Mouse (Mus musculus) spleen, postnatal 4 days (tissue): ENCODE results near the gene Ahnak2.

Experiments used
- DNase-seq, 2 experiments: peaks; one replicate each; pipeline ENCODE4 v3.0.0; 2022; ENCODE audit warnings: low spot score in 2 of 2

Gene Ahnak2

DNA sequence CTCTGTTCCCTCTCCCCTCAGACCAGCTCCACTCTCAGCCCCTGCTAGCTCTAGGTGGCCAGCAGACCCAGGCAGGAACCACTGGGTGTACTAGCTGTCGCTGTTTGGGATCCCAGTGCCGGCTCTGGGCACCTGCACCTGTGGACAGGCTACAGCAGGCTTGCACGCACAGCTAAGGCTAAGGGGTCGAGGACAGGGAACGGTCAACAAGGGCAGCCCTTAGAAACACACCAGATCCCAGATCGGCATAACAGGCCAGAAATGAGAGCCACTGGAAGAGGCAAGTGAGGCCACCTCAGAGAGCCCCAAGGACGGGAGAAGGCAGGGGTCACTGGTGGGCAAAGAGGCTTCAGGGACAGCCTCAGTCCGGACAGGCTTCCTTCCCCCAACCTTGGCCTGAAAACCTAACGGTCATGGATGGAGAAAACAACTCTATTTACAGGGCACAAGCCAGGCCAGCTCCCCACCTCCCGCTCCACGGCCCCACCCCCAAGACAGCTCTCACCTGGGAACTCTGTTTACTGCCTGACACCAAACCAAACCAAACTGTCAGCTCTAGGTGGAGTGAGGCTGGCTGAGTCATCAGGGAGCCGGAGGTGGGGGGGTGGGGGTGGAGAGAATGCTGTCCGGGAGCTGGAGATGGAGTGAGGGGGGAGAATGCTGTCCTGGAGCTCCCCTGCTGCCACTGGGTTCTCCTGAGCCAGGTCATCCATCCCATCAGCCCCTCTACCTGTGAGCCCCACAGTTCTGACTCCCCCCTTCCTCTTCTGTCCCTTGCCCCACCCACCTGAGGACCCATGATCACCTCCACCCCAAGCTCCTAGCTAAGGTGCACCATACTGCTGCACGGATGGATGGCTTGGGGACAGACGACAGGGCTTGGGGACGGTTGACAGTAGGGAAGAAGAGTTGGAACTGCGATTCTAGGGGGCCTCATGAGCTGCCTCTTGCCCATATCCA, 5.6 kb downstream of the Ahnak2 start:
- DNase-seq, result no peak

DNA sequence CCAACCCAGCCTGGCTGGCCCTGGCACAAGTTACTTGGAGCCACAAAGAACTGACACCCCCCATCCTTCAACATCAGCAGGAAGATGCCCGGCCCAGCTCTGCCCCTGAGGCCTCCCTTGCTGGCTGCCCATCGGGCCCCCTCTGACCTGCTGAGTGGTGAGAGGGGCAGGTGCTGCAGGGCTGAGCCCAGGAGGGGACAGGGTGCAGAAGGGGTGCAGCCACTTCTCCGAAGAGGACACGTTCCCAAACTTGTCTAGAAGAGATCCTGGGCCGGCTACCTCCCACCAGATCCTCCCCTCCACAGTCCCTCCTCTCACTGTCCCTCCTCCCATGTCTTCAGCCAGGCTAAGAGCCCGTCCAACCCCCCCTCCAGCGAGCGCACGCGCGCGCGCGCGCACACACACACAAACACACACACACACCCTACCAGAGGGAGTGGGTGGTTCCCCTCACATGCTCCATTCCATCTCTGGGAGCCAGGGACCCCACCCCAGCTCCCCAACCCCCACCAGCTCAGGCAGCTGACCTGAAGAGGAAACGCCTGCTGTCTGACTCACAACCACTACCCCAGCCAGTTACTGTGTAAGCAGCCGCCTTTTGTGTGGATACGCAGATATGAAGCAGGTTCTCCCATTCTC, 6.9 kb downstream of the Ahnak2 start:
- DNase-seq, result no peak

DNA sequence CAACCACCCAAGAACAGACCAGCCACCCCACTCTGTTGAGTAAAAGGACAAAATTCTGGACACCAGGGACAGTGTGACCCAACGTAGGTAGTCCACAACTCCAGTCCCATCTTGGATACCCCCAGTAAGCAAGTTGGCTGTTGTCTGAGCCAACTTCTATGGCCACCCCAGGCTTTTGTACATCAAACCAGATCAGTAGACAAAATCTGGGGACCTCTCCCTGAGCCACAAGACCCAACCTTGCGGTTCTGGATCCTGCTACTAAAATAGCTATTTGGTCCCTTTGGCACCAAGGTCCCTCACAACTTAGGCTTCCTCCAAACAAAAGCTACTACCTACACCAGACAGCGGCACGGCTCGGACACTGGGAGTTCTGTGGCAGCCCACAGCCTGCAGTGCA, 7.5 kb downstream of the Ahnak2 start:
- DNase-seq, result no peak

DNA sequence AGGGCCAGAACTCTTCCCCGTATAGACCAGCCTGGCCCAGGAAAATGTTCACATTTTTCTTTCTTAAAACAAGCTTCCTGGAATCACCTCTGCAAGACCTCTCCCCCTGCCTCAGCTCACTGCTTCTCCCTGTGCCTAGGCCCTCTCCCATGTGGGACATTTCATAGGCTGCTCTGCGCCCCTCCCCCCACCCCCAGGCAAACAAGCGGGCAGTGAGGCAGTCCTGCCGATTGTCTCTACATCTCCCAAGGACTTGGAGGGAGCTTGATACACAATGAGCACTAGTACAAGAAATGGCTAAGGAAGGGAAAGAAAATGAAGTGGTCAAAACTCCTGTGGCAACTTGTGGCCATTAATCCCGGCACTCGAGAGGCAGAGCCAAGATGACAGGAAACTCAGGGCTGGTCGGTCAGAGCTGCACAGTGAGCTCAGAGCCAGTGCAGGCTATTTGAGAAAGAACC, 8.1 kb downstream of the Ahnak2 start:
- DNase-seq, result no peak

DNA sequence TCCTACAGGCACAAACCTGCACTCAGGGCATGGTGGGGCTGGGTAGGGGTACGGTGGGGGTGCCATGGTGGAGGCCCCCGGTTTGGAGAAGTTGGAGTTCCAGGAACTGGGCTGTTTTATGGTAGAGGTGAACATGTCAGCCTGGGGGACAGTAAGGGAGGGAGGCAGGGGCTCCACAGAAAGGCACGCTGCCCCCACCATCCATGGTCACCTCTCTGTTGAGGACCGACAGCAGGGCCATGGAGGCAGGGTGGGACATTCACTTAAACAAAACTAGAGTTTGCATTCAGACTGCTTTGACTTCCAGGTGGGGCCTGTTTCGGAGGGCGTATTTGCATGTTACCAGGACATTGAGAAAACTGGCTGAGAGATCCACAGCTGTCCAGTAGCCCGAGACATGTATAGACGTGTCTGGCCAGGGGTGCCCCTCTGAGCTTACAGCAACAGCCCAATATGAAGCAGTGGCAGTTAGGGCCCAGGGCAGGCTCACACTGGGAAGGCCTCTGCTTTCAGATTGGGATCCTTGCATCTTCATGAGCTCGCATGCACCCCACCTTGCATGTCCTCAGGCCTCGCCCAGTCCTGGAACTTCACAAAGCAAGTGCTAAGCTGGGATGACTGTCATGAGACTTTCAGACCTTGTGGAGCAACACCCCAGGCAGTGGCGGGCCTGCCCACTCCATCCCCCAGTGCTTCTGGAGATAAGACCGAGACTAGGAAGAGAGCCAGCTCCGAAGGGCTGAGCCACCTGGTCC, 8.7 kb downstream of the Ahnak2 start:
- no peak for DNase-seq

DNA sequence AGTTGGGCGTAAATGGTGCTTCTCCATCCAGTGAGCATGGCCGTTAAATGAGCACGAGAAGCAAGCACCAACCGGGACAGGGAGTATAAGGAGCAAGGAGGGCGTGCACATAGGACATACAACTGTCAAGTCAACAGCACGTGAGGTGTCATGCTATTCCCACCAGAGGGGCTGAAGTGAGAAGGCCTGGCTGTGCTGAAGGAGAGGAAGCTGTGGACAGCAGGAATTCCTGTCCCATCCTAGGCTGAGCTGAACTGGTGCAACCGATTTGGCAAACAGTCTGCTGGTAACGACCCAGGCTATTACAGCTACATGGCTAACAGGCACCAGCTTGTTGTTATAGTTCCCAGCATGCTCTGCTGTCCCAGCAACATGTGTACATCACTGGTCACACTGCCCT, 11.4 kb downstream of the Ahnak2 start:
- no peak for DNase-seq

DNA sequence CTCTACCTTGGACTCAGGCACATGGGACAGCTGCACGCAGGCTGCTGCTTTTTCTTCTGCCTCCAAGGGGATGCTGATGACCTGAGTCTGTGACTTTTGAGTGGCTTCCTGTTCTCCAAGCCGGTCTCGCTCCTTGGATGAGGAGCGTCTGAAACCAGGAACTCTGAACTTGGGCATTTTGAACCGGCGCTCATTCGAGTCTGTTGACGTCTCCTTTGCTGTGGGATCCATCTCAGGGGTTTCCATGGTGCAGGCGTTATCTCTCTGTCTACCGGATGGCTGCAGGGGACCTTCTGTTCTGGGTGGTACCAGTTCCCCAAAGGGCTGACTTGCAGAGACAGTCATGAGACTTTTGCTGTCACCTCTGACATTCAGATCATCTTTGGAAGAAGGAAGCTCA, 28.0 kb downstream of the Ahnak2 start:
- DNase-seq, result no peak

DNA sequence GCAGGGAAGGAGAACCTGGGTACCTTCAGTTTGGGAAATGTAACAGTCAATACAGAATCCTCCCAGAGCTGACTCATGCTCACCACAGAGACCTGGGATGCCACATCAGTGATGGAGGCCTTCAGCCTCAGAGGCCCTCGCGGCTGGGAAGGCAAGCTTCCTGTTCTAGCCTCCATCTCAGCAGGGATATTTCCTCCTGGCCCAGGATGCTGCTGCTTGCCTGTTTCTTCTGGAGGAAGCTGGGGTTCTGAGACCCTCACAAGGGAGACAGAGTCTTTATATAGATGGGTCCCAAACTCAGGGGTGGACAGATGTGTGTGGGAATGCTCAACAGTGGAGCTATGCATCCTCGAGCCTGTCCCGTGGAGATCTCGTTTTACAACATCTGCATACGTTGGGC, 28.4 kb downstream of the Ahnak2 start:
- peak in 1 of 2 experiments; percentile 56 for DNase-seq

DNA sequence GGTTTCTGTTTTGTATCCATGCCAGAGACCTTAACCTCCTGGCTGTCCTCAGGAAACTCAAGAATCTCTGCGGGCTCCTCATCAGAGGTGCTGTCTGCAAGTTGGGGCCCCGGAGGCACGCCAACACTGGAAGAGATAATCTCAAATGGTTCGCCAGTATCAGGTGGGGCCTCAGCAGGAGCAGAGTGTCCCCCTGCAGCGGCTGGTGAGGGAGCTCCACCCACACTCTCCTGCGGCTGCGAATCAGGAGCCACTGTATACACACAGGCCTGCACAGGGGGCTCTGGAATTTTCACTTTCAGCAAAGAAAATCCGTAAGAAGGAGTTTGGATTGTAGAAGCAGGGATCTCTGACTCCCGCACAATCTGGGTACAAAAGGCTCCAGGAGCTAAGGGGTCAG, 29.1 kb downstream of the Ahnak2 start:
- DNase-seq, result peak in 1 of 2 experiments; percentile 56

DNA sequence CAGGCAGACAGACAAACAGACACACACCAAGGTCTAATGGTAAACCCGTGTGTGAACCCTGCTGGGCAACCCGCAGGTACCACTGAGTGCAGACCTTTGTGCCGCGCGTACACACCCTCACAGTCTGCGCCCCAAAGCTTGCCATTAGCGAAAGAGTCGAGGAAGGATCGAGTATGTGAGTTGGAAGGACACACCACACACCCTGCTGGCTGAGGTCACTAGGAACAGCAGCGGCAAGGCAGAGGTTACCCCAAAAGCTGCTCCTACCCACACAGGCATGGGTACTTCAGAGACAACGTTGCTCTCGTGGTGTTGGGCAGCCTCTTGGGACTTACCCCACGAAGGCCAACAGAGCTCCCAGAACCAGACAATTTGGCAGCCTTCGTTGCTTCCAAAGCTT, 30.2 kb downstream of the Ahnak2 start:
- peak in 1 of 2 experiments; percentile 57 for DNase-seq

DNA sequence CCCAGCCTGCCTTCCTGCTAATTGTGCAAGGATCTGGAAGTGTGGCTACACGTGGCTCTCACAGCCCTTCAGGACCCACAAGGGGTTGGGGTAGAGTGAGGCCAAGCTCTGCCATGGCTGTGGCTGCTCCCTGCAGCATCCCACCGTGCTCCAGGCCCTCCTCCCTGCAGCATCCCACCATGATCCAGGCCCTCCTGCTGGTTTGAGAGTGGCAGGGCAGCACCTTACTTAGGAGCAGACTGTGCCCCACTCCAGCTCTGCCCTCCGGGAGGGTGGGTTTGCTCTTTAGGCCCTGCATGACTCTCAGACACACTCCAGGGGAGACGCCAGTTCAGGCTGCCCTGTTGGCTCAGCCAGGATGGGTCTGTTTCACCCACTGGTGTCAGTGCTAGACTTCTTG, 32.1 kb downstream of the Ahnak2 start:
- peak in 1 of 2 experiments; percentile 58 for DNase-seq

DNA sequence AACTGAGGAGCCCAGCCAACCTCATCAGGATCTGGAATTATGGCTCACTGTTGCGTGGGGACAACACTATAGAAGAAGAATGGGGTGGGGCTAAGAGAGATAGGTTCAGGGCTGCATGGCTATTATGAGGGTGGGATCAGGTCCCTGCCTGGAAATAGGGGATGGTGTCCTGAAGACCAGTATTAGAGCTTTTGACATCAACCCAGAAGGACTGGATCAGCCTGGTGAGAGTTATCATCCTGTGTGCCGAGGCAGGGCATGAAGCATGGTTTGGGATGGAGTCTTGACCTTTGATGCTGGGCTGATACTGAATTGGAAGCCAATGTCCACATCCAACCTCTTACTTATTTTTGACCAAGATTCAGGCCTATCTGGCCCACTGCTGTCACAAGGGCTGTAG, 32.7 kb downstream of the Ahnak2 start:
- peak in 1 of 2 experiments; percentile 33 for DNase-seq

DNA sequence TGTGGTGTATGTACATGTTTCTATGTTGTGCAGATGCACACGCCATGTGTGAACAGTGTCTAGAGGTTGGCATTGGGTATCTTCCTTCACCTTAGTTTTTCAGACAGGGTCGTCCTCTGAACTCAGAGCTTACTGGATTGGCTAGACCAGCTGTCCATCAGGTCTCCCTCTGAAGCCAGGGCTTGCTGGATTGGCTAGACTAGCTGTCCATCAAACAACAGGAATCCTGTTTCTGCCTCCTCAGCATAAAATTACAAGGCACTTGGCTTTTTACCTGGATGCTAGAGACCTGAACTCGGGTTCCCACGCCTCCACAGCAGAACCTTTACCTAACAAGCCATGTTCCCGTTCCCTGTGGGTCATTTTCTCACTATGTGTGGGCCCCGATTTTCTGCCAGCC, 33.4 kb downstream of the Ahnak2 start:
- peak; percentile 12 to 47 for DNase-seq

DNA sequence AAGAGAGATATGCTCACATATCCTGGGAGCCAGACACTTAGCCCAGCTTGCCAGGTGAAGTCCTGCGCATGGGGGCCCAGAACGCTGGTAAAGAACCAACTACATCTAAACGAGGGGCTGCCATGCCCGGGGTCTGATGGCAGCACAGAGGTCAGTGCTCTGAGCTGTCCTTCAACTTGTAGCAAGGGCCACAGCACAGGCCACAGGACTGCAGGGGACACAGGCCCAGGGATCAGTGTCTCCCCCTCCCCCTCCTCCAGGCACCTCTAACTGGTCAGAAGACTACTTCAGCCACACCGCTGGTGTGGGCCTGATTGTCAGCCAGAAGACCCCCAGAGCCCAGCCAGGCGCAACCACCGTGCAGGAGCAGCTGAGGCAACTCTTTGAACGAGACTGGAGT, 34.3 kb downstream of the Ahnak2 start:
- peak; percentile 9 to 55 for DNase-seq

DNA sequence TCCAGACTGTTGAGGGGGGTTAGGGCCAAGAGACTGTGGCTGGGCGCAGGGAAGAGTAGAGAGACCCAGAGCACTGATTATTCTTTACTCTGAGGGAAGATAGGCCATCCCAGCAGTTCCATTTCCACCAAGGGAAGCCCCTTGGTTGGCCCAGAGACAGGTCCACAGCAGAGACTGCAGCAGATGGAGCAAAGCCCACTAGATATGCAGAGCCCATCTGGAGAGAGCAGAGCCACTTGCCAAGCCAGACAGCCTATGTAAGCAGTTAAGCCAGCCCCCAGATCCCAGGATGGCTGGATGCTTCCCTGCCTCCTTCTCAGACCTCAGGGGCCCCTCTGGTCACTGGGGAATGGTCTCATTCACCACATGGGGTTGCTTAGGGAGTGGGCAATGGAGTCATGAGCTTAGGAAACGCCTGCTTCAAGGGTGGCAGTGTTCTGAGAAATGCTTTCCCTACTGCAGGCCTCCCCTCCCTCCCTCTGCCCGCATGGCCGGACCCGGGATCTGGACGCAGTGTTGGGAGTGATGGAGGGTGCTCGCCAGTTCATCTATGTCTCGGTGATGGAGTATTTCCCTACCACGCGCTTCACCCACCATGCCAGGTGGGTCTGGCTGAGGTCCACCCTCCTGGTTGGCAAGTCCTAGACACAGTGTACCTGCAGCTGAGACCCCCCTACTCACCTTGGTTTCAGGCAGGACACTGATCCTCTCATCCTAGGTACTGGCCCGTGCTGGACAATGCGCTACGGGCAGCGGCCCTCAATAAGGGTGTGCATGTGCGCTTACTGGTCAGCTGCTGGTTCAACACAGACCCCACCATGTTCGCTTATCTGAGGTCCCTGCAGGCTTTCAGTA, 35.2 kb downstream of the Ahnak2 start:
- peak; percentile 11 to 56 for DNase-seq

DNA sequence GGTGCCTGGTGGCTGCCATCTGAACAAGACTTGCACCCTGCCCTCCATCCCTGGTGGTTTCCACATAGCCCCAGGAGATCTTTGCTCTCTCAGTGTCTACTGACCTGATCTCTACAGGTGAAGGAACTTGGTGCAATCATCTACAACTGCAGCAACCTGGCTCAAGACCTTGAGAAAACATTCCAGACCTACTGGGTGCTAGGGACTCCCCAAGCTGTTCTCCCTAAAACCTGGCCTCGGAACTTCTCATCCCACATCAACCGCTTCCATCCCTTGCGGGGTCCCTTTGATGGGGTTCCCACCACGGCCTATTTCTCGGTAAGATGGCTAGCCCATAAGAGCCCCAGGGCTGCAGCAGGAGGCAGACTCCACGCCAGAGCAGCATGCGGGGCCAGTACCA, 35.9 kb downstream of the Ahnak2 start:
- DNase-seq, result peak; percentile 11 to 53

DNA sequence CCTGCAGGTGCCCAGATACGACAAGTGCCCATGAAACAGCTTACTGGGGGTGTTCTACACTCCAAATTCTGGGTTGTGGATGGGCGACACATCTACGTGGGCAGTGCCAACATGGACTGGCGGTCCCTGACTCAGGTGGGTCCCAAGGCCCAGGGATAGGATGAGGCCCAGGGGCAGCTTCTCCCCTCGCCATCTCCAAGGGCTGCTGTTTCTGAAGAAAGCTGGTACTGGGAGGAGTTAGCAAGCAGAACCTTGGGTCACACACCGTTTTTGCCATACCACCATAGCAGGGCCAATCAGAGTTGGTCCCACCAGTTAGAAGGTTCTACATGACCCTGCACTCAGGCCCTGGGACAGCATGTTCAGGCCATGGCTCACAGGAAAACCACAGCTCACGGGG, 37.5 kb downstream of the Ahnak2 start:
- DNase-seq, result peak in 1 of 2 experiments; percentile 56

DNA sequence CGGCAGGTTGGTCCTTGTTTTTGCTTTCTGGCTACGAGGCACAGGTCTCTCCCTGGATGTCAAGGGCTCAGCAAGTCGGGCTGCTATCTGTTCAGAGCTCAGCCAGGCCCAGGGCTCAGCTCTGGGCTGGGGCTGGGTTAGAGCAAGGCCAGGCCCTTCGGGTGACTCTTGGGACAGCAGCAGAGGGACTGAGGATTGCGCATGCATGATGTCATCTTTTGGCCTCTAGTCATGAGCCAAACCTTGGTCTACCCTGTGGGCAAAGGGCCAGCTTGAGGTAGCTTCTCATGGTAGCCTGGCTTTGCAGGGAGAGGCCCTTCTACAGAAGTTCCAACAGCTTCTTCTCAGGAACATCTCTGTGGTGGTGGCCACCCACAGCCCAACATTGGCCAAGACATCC, 38.3 kb downstream of the Ahnak2 start:
- peak; percentile 8 to 58 for DNase-seq

DNA sequence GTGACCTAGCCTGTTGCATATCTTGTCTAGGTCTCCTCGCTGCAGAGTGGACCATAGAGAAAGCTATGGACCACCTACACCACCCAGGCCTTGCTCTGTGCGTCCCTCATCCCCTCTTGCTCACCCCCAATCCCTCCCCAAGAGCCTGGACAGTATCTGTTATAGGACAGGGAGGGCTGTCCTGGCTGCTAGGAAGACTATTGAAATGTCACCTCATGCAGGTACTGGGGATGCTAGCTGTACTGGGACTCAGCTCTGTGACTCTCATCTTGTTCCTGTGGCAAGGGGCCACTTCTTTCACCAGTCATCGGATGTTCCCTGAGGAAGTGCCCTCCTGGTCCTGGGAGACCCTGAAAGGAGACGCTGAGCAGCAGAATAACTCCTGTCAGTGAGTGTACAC, 39.3 kb downstream of the Ahnak2 start:
- peak; percentile 9 to 50 for DNase-seq

DNA sequence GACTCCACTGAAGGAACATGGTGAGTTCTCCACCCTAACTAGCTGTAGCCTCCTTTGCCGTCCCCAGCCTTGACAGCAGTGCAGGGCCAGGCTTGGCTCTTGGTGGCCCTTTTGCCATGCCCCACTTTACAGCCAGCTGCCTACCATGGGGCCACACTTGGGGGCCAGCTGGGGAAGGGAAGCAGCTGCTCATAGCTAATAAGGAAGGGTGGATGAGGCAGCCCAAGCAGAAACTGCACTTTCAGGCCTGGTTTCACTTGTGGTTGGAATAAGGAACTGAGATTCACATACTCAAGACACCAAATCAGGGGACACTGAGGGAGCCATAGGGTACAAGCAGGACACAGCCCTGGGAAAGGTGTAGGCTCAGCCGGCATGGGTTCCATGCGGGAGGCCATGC, 40.4 kb downstream of the Ahnak2 start:
- peak; percentile 67 to 75 for DNase-seq

DNA sequence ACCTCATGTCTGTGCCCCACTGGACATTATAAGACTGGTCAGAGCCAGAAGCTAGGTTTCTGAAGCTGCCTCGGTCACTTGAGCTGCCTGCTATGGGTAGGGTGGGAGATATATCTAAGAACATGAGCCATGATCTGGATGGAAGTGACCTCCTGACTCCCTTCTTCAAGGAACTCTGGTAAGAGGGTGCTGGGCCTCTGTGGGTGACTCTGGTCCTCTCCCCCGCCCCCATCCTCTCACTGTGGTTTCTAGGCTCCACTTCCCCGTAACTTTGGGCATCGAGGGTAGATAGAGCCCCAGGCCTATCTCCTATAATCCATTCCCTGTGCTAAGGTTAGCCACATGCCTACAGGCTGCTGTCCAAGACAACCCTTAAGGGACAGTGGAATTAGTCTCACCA, 41.0 kb downstream of the Ahnak2 start:
- DNase-seq, result peak; percentile 27 to 62
